Mouse (Mus musculus): Measurements from ENCODE around the gene Smco4.

DNA sequence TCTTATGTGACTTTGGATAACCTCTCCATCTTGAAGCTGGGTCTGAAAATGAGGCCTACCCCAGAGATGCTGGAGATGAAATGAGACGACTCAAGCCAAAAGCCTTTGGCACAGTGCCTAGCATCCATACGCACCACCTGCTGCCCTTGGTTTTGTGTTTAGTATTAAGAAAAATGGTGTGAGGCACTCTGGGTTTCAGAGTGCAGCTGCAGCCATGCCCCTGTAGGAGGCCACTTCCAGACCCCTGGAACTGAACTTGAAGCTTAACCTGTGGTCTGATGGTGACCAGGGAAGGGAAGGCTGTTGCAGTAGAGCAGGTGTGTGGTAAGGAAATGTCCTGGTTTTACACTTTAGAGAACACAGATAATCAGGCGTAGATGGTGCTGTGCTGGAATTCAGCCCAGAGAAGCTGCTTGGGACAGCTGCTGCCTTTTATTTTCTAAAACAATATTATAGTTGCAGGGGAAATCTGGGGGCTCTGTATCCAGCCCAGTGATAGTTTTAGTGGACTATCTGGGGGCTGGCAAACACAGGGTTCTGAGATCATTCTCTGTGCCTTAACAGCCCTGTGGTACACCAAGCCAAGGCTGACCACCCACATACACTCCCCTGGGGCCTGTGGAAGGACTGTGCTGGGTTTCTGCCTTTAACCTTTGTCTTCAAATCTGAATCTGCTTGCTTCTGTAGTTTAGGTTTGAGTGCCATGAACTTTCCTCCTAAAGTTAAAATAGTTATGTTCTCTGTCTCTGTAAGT is 17.5 kb downstream of the Smco4 start:
- TF ChIP-seq CTCF (IDR thresholded peaks at IDR 0.05; ENCODE audit: control insufficient read depth, insufficient read depth, insufficient read length) (no peak), MAX (IDR thresholded peaks at IDR 0.05) (no peak), CEBPB (IDR thresholded peaks at IDR 0.05; ENCODE audit: low read depth) (no peak), USF1 (IDR thresholded peaks at IDR 0.05; ENCODE audit: low read depth) (no peak)

Measured in C2C12 (cell line).